10 mouse cellular contexts compared by ENCODE assay signal in genomic region chr19:4338162-4338561, GRCm38 (mm10). TPM values are rescaled to one million over a fixed set of nuclear protein-coding genes. Genes with fewer than 3 reads are reported as not detected.
DNase-seq lines count a peak whose midpoint lies in the region.
"Had no signal": no experiment of that assay in that cellular context is flagged by ENCODE, and none has a peak within 500 bp of the region (broad histone marks: within the 10 kb centered on the region; RNA-seq: fewer than 3 reads in every experiment).

No protein-coding gene starts in this region.

- no peak overlapping the region for H3K27ac ChIP-seq in heart, embryonic 10.5 days
- H3K27ac ChIP-seq: embryonic facial prominence, embryonic 12.5 days; limb, embryonic 15.5 days had no signal

- H3K27me3 ChIP-seq in heart, embryonic 10.5 days (ENCODE audit: insufficient read depth, poor library complexity, severe bottlenecking): no peaks in the 10 kb centered on the region
- H3K27me3 ChIP-seq: embryonic facial prominence, embryonic 12.5 days; limb, embryonic 15.5 days had no signal

- DNase-seq in heart, adult 11 months: peak; percentile 94
- no peak for DNase-seq in heart, embryonic 10.5 days (ENCODE audit: low spot score)
- DNase-seq in 3T3-L1 (ENCODE audit: low read depth, low spot score) (peak; percentile 89), NIH3T3 (ENCODE audit: low read depth) (peak; percentile 84)
- DNase-seq in embryo, embryonic 11.5 days (ENCODE audit: low read depth, low spot score): peak; percentile 37
- DNase-seq in kidney, postnatal 14 days: peak; percentile 80
- peak; percentile 30 to 46 for DNase-seq in monocyte, adult 2 months (ENCODE audit: low read depth in 1 of 2, low spot score in 2 of 2)
- DNase-seq in frontal cortex, postnatal 10 days (ENCODE audit: low spot score in 2 of 2): no peak

- H3K4me1 ChIP-seq in heart, embryonic 10.5 days: peaks cover 16% of the 10 kb centered on the region

- WGBS in heart, embryonic 10.5 days: 45% methylated on average over 2 of the region's 2 CpGs

- no peaks in the 10 kb centered on the region for H3K9me3 ChIP-seq in heart, embryonic 10.5 days
- H3K9me3 ChIP-seq: embryonic facial prominence, embryonic 12.5 days; limb, embryonic 15.5 days had no signal

- no peak overlapping the region for H3K4me3 ChIP-seq in heart, embryonic 10.5 days
- H3K4me3 ChIP-seq: embryonic facial prominence, embryonic 12.5 days; limb, embryonic 15.5 days had no signal

- H3K36me3 ChIP-seq in heart, embryonic 10.5 days: peaks cover 49% of the 10 kb centered on the region

RNA-seq across cellular contexts. Expression of gene Grk2, which starts 32.1 kb away (rescaled TPM):
- 12.0 and 16.5 TPM in 2 replicates for polyA plus RNA-seq in heart, embryonic 10.5 days (2016; fragmentation: Nextera tagmentation; extraction: Ambion mirVana)

RNA-seq across cellular contexts. Expression of gene Ankrd13d, which starts 55.2 kb away (rescaled TPM):
- polyA plus RNA-seq in heart, embryonic 10.5 days (2016; fragmentation: Nextera tagmentation; extraction: Ambion mirVana): 1.9 and 3.6 TPM in 2 replicates

RNA-seq across cellular contexts. Expression of gene Kdm2a, which starts 59.9 kb away (rescaled TPM):
- polyA plus RNA-seq in heart, embryonic 10.5 days (2016; fragmentation: Nextera tagmentation; extraction: Ambion mirVana): 52.3 and 53.6 TPM in 2 replicates

Comparison
In these comparisons a context has a peak if more than half of its experiments do, and no peak if none do; other contexts are left out.
1. DNase-seq: peak in heart, adult 11 months (single experiment), 3T3-L1 (single experiment), NIH3T3 (single experiment), embryo, embryonic 11.5 days (single experiment), kidney, postnatal 14 days (single experiment) and monocyte, adult 2 months (2 of 2); none in heart, embryonic 10.5 days (single experiment) and frontal cortex, postnatal 10 days (0 of 2).